Mouse (Mus musculus): ENCODE measurements at regions not wholly inside any gene's neighbourhood (a gene's known extent, or its start where the extent isn't known, plus 50 kb on each side); places are given as distances from the start of the nearest gene placed in this dataset.
"Not testable (repeated sequence)": the region's sequence is repeated elsewhere in the genome, so short reads cannot be mapped to it uniquely, and the experiment has no call there.

- 62% methylated on average over 2 of the region's 2 CpGs for WGBS
- DNase-seq (ENCODE audit: low spot score) (no peak), ATAC-seq (ENCODE audit: insufficient read depth, low read depth) (no peak)
- H3K36me3 ChIP-seq (replicated peaks; ENCODE audit: control insufficient read depth, insufficient read depth, low read length) = no peaks in the 10 kb centered on the region
- H3K4me2 ChIP-seq (ENCODE audit: low read depth, low read length) = no peak overlapping the region
- H3K9ac ChIP-seq (replicated peaks; ENCODE audit: low read depth, low read length) = no peak overlapping the region
- no peaks in the 10 kb centered on the region for H3K4me1 ChIP-seq (ENCODE audit: control insufficient read depth, insufficient read depth)
- no peak overlapping the region for H3K4me3 ChIP-seq (ENCODE audit: low read depth, low read length)
- TF ChIP-seq EP300 (IDR thresholded peaks at IDR 0.05; ENCODE audit: low read depth) (no peak), CTCF (IDR thresholded peaks at IDR 0.05; ENCODE audit: low read depth) (no peak)
- H3K9me3 ChIP-seq (replicated peaks; ENCODE audit: control insufficient read depth, low read length) = no peaks in the 10 kb centered on the region
- H3K27me3 ChIP-seq (ENCODE audit: control insufficient read depth, insufficient read depth, low read length) = no peaks in the 10 kb centered on the region
- no peak overlapping the region for H3K27ac ChIP-seq (ENCODE audit: low read depth)
Measured at GRCm38 (mm10) chr10:36884198-36884597, 90.1 kb upstream of the Hdac2 start.

- Histone ChIP-seq H3K4me2 (ENCODE audit: low read depth, low read length) (no peak overlapping the region), H3K4me3 (ENCODE audit: low read depth, low read length) (no peak overlapping the region), H3K36me3 (replicated peaks; ENCODE audit: control insufficient read depth, insufficient read depth, low read length) (no peaks in the 10 kb centered on the region), H3K9me3 (replicated peaks; ENCODE audit: control insufficient read depth, low read length) (no peaks in the 10 kb centered on the region), H3K9ac (replicated peaks; ENCODE audit: low read depth, low read length) (no peak overlapping the region), H3K4me1 (ENCODE audit: control insufficient read depth, insufficient read depth) (peaks cover 4% of the 10 kb centered on the region; the same call in 1 of the 2 replicates), H3K27me3 (ENCODE audit: control insufficient read depth, insufficient read depth, low read length) (no peaks in the 10 kb centered on the region), H3K27ac (ENCODE audit: low read depth) (no peak overlapping the region)
- DNase-seq (ENCODE audit: low spot score) = peak; percentile 6
- WGBS = 15% methylated on average over 6 of the region's 6 CpGs
- peak; percentile 44; the same call in 1 of the 2 replicates for ATAC-seq (ENCODE audit: insufficient read depth, low read depth)
- no peak for TF ChIP-seq CTCF (IDR thresholded peaks at IDR 0.05; ENCODE audit: low read depth)
- no peak for TF ChIP-seq EP300 (IDR thresholded peaks at IDR 0.05; ENCODE audit: low read depth)
Measured at GRCm38 (mm10) chr10:36897900-36898600, 76.3 kb upstream of the Hdac2 start.

DNA sequence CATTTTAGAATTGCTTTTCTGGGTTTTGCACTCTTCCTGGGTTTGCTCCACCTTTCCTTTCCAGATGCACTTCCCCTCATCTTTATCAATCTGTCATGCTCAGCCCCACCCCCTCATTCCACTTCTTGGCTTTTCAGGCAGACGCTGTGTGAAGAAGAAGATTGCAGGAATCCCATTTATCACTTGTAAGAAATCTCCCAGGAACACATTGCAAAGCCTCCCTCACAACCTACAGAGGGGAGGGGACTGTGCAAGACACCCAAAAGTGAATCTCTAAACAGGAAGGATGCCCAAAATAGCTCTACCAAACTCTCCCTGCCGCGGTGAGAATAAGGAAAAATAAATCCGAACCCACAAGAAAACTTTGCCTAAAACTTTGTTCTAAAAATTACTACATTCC is 65.5 kb upstream of the Hdac2 start:
- 35% methylated on average over 4 of the region's 4 CpGs for WGBS
- Histone ChIP-seq H3K27ac (ENCODE audit: low read depth) (no peak overlapping the region), H3K36me3 (replicated peaks; ENCODE audit: control insufficient read depth, insufficient read depth, low read length) (no peaks in the 10 kb centered on the region), H3K4me2 (ENCODE audit: low read depth, low read length) (no peak overlapping the region), H3K27me3 (ENCODE audit: control insufficient read depth, insufficient read depth, low read length) (no peaks in the 10 kb centered on the region), H3K4me3 (ENCODE audit: low read depth, low read length) (no peak overlapping the region), H3K4me1 (ENCODE audit: control insufficient read depth, insufficient read depth) (no peaks in the 10 kb centered on the region), H3K9ac (replicated peaks; ENCODE audit: low read depth, low read length) (no peak overlapping the region), H3K9me3 (replicated peaks; ENCODE audit: control insufficient read depth, low read length) (no peaks in the 10 kb centered on the region)
- no peak for ATAC-seq (ENCODE audit: insufficient read depth, low read depth)
- no peak for DNase-seq (ENCODE audit: low spot score)
- TF ChIP-seq EP300 (IDR thresholded peaks at IDR 0.05; ENCODE audit: low read depth) (no peak), CTCF (IDR thresholded peaks at IDR 0.05; ENCODE audit: low read depth) (no peak)

- not testable (repeated sequence) for H3K4me2 ChIP-seq (ENCODE audit: low read depth, low read length); H3K36me3 ChIP-seq (replicated peaks; ENCODE audit: control insufficient read depth, insufficient read depth, low read length); ATAC-seq (ENCODE audit: insufficient read depth, low read depth); H3K27ac ChIP-seq (ENCODE audit: low read depth); H3K9me3 ChIP-seq (replicated peaks; ENCODE audit: control insufficient read depth, low read length); H3K4me1 ChIP-seq (ENCODE audit: control insufficient read depth, insufficient read depth); H3K27me3 ChIP-seq (ENCODE audit: control insufficient read depth, insufficient read depth, low read length); DNase-seq (ENCODE audit: low spot score); H3K4me3 ChIP-seq (ENCODE audit: low read depth, low read length); H3K9ac ChIP-seq (replicated peaks; ENCODE audit: low read depth, low read length)
- 79% methylated on average over 2 of the region's 2 CpGs for WGBS
Measured at GRCm38 (mm10) chr10:36918037-36918436, 56.3 kb upstream of the Hdac2 start.

DNA sequence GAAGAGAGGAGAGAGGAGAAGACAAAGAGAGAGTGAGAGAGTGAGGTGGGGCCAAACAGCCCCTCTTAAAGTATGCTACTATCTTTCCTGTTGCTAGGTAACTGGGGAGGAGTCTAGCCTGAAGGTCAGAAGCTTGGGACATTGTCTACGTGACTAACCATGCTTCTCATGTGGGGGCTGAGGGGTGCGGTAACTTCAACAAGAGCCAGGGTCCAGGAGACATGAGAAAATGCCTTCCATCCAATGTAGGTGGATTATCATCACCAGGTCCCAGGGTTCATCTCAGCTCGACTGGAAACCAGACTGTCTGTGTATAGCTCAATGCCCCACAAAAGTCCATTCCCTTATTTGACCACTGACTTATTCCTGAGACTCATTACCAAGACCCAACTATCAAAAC is 50.6 kb upstream of the Hdac2 start:
- ATAC-seq (ENCODE audit: insufficient read depth, low read depth) = no peak
- TF ChIP-seq CTCF (IDR thresholded peaks at IDR 0.05; ENCODE audit: low read depth) = no peak
- Histone ChIP-seq H3K4me1 (ENCODE audit: control insufficient read depth, insufficient read depth) (no peaks in the 10 kb centered on the region), H3K27me3 (ENCODE audit: control insufficient read depth, insufficient read depth, low read length) (no peaks in the 10 kb centered on the region), H3K27ac (ENCODE audit: low read depth) (no peak overlapping the region), H3K4me2 (ENCODE audit: low read depth, low read length) (no peak overlapping the region), H3K36me3 (replicated peaks; ENCODE audit: control insufficient read depth, insufficient read depth, low read length) (no peaks in the 10 kb centered on the region), H3K9ac (replicated peaks; ENCODE audit: low read depth, low read length) (no peak overlapping the region), H3K9me3 (replicated peaks; ENCODE audit: control insufficient read depth, low read length) (no peaks in the 10 kb centered on the region), H3K4me3 (ENCODE audit: low read depth, low read length) (no peak overlapping the region)
- DNase-seq (ENCODE audit: low spot score) = no peak
- WGBS = 52% methylated on average over 3 of the region's 3 CpGs

- DNase-seq (ENCODE audit: low spot score) (no peak), ATAC-seq (ENCODE audit: insufficient read depth, low read depth) (no peak)
- Histone ChIP-seq H3K9ac (replicated peaks; ENCODE audit: low read depth, low read length) (no peak overlapping the region), H3K4me1 (ENCODE audit: control insufficient read depth, insufficient read depth) (no peaks in the 10 kb centered on the region), H3K9me3 (replicated peaks; ENCODE audit: control insufficient read depth, low read length) (no peaks in the 10 kb centered on the region), H3K27ac (ENCODE audit: low read depth) (no peak overlapping the region), H3K27me3 (ENCODE audit: control insufficient read depth, insufficient read depth, low read length) (no peaks in the 10 kb centered on the region), H3K36me3 (replicated peaks; ENCODE audit: control insufficient read depth, insufficient read depth, low read length) (no peaks in the 10 kb centered on the region), H3K4me3 (ENCODE audit: low read depth, low read length) (no peak overlapping the region), H3K4me2 (ENCODE audit: low read depth, low read length) (no peak overlapping the region)
- WGBS = 86% methylated on average over 2 of the region's 2 CpGs
- TF ChIP-seq CTCF (IDR thresholded peaks at IDR 0.05; ENCODE audit: low read depth) (no peak), EP300 (IDR thresholded peaks at IDR 0.05; ENCODE audit: low read depth) (no peak)
Measured at GRCm38 (mm10) chr10:36924161-36924560, 50.2 kb upstream of the Hdac2 start.

Measured in heart, postnatal 0 days (tissue).